Mouse (Mus musculus) granulocyte monocyte progenitor cell, adult 5-6 weeks (primary cell): ENCODE results near the gene Rusc2. TPM values are rescaled to one million over a fixed set of nuclear protein-coding genes. Genes with fewer than 3 reads are reported as not detected.

Experiments used
- total RNA-seq, 2 experiments: library from RNA; stranded (forward) in 1 of 2; stranded (reverse) in 1 of 2; fragments of 200-712, 200-1000 nt in 1 of 2; fragments of >200 nt in 1 of 2; fragmentation: Nextera tagmentation in 1 of 2; gene quantifications; 2 replicates each; pipeline ENCODE4 v1.2.3; 2014 to 2017

Gene Rusc2
- total RNA-seq, 2 experiments from 2014 or later: 1.7 to 2.9 TPM

Other genes with a start within 250 kb of the Rusc2 start
- gene Atp8b5, start 114.8 kb upstream of the Rusc2 start, total RNA-seq (2014; fragmentation: Nextera tagmentation): 0.21 TPM in 1 of 2 replicates, not detected in the other
- gene Atp8b5, start 114.8 kb upstream of the Rusc2 start, total RNA-seq (2017): 0.05 TPM in 1 of 2 replicates, not detected in the other
- gene Fam166b, start 47.2 kb downstream of the Rusc2 start, total RNA-seq (2014; fragmentation: Nextera tagmentation): not detected in 2 replicates
- gene Fam166b, start 47.2 kb downstream of the Rusc2 start, total RNA-seq (2017): not detected in 2 replicates
- gene Tesk1, start 60.0 kb downstream of the Rusc2 start, total RNA-seq (2014; fragmentation: Nextera tagmentation): 6.9 and 24.2 TPM in 2 replicates
- gene Tesk1, start 60.0 kb downstream of the Rusc2 start, total RNA-seq (2017): 5.9 and 7.4 TPM in 2 replicates
- 7.7 and 11.1 TPM in 2 replicates for gene Cd72, start 72.6 kb downstream of the Rusc2 start, total RNA-seq (2014; fragmentation: Nextera tagmentation)
- gene Cd72, start 72.6 kb downstream of the Rusc2 start, total RNA-seq (2017): 7.0 and 9.1 TPM in 2 replicates
- gene Sit1, start 101.8 kb downstream of the Rusc2 start, total RNA-seq (2014; fragmentation: Nextera tagmentation): not detected in 2 replicates
- not detected in 2 replicates for gene Sit1, start 101.8 kb downstream of the Rusc2 start, total RNA-seq (2017)
- gene Ccdc107, start 110.9 kb downstream of the Rusc2 start, total RNA-seq (2014; fragmentation: Nextera tagmentation): 28.2 and 44.7 TPM in 2 replicates
- 48.0 and 56.1 TPM in 2 replicates for gene Ccdc107, start 110.9 kb downstream of the Rusc2 start, total RNA-seq (2017)
- gene Arhgef39, start 117.7 kb downstream of the Rusc2 start, total RNA-seq (2014; fragmentation: Nextera tagmentation): 52.0 and 55.5 TPM in 2 replicates
- 63.7 and 81.2 TPM in 2 replicates for gene Arhgef39, start 117.7 kb downstream of the Rusc2 start, total RNA-seq (2017)
- 11.6 and 16.9 TPM in 2 replicates for gene Car9, start 125.0 kb downstream of the Rusc2 start, total RNA-seq (2014; fragmentation: Nextera tagmentation)
- 4.1 and 7.6 TPM in 2 replicates for gene Car9, start 125.0 kb downstream of the Rusc2 start, total RNA-seq (2017)
- 1.6 and 3.8 TPM in 2 replicates for gene Tpm2, start 141.8 kb downstream of the Rusc2 start, total RNA-seq (2014; fragmentation: Nextera tagmentation)
- 2.5 and 5.2 TPM in 2 replicates for gene Tpm2, start 141.8 kb downstream of the Rusc2 start, total RNA-seq (2017)
- 10.5 and 13.4 TPM in 2 replicates for gene Creb3, start 180.4 kb downstream of the Rusc2 start, total RNA-seq (2014; fragmentation: Nextera tagmentation)
- 24.9 and 25.7 TPM in 2 replicates for gene Creb3, start 180.4 kb downstream of the Rusc2 start, total RNA-seq (2017)
- 167 and 198 TPM in 2 replicates for gene Tln1, start 180.7 kb downstream of the Rusc2 start, total RNA-seq (2014; fragmentation: Nextera tagmentation)
- gene Tln1, start 180.7 kb downstream of the Rusc2 start, total RNA-seq (2017): 251 and 299 TPM in 2 replicates
- gene Rgp1, start 196.7 kb downstream of the Rusc2 start, total RNA-seq (2014; fragmentation: Nextera tagmentation): 28.1 and 30.8 TPM in 2 replicates
- gene Rgp1, start 196.7 kb downstream of the Rusc2 start, total RNA-seq (2017): 9.9 and 10.9 TPM in 2 replicates
- gene Gba2, start 196.9 kb downstream of the Rusc2 start, total RNA-seq (2014; fragmentation: Nextera tagmentation): 10.6 and 19.0 TPM in 2 replicates
- gene Gba2, start 196.9 kb downstream of the Rusc2 start, total RNA-seq (2017): 7.8 and 8.4 TPM in 2 replicates
- gene Msmp, start 202.5 kb downstream of the Rusc2 start, total RNA-seq (2014; fragmentation: Nextera tagmentation): not detected in 2 replicates
- not detected in 2 replicates for gene Msmp, start 202.5 kb downstream of the Rusc2 start, total RNA-seq (2017)
- 0.64 TPM in 1 of 2 replicates, not detected in the other for gene Npr2, start 250.0 kb downstream of the Rusc2 start, total RNA-seq (2014; fragmentation: Nextera tagmentation)
- gene Npr2, start 250.0 kb downstream of the Rusc2 start, total RNA-seq (2017): 0.31 and 0.56 TPM in 2 replicates